Mouse (Mus musculus) myocyte (in vitro differentiated cells): ENCODE results near the gene Rab35.

Experiments used
- CEBPB ChIP-seq: IDR thresholded peaks from 2 replicates; pipeline ENCODE4 v1.6.1; 2011; ENCODE audit warnings: mild to moderate bottlenecking, moderate library complexity; ENCODE audit not compliant: poor library complexity, insufficient read depth, severe bottlenecking
- POLR2A ChIP-seq: IDR thresholded peaks from one replicate; pipeline ENCODE4 v1.6.1; 2011; ENCODE audit warnings: low read depth, mild to moderate bottlenecking, control low read depth, moderate library complexity; ENCODE audit not compliant: insufficient read length

DNA sequence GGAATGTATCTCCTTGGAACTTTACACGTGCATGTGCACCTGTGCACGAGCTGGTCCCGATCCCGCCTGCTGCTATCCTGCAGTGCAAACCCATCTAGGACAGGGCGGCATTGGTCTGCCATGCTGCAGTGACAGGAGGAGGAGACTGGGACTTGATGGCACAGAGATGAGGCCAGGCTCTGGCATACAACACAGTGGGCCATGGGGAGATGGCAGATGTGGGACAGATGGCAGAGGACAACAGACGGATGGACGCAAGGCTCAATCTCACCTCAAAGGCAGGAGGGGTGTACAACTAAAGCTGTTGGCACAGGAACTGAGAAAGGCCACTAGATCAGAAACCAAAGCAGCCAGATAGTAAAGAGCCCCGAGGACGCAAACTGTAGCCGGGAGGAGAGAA, 19.2 kb downstream of the Rab35 start:
- TF ChIP-seq CEBPB (no peak), POLR2A (no peak)
